Mouse (Mus musculus) hindbrain, embryonic 14.5 days (tissue): ENCODE data around the gene Cntn3. TPM values are rescaled to one million over a fixed set of nuclear protein-coding genes. Genes with fewer than 3 reads are reported as not detected.

ENCODE experiments used
- ATAC-seq: fragments of 200-750 bp; cut with Nextera tagmentation; 2 replicates; pipeline ENCODE4 v1.8.0; 2017; ENCODE audit warnings: moderate number of reproducible peaks, mild to moderate bottlenecking, moderate TSS enrichment, moderate library complexity; ENCODE audit not compliant: low FRiP score
- DNase-seq: peaks from one replicate; pipeline ENCODE4 v3.0.0-alpha.2; 2015; ENCODE audit warnings: low spot score
- H3K27ac ChIP-seq: fragments of 300-500 bp; sonication (generic); 2 replicates; pipeline ENCODE4 v1.5.1; 2014; ENCODE audit warnings: mild to moderate bottlenecking, moderate library complexity
- H3K27me3 ChIP-seq: fragments of 300-500 bp; sonication (generic); 2 replicates; pipeline ENCODE4 v1.6.1; 2014; ENCODE audit warnings: mild to moderate bottlenecking, low read length, mixed read lengths; ENCODE audit not compliant: control insufficient read depth, insufficient read depth
- H3K36me3 ChIP-seq: fragments of 300-500 bp; sonication (generic); replicated peaks from 2 replicates; pipeline ENCODE4 v1.6.1; 2014; ENCODE audit not compliant: control insufficient read depth, insufficient read depth
- H3K4me1 ChIP-seq: fragments of 300-500 bp; sonication (generic); replicated peaks from 2 replicates; pipeline ENCODE4 v1.6.1; 2014; ENCODE audit warnings: antibody characterized with exemption, low read length, mixed read lengths; ENCODE audit not compliant: control insufficient read depth, insufficient read depth
- H3K4me2 ChIP-seq: fragments of 300-500 bp; sonication (generic); replicated peaks from 2 replicates; pipeline ENCODE4 v1.6.1; 2014; ENCODE audit warnings: mild to moderate bottlenecking, moderate library complexity
- H3K4me3 ChIP-seq: fragments of 300-500 bp; sonication (generic); replicated peaks from 2 replicates; pipeline ENCODE4 v1.5.1; 2014; ENCODE audit warnings: mild to moderate bottlenecking, low read length
- H3K9ac ChIP-seq: fragments of 300-500 bp; sonication (generic); 2 replicates; pipeline ENCODE4 v1.6.1; 2014
- H3K9me3 ChIP-seq: fragments of 300-500 bp; sonication (generic); 2 replicates; pipeline ENCODE4 v1.6.1; 2016; ENCODE audit warnings: low read length; ENCODE audit not compliant: control insufficient read depth
- WGBS: fragments of 180-500 bp; shearing (Covaris S2); extraction: QIAGEN DNeasy Blood & Tissue Kit; methylation state at CpG from one replicate; pipeline ENCODE4 v1.1.7; 2014; 5-methylcytosine and 5-hydroxymethylcytosine counted together
- polyA plus RNA-seq: library from polyadenylated mRNA; unstranded; fragments of >200 nt; fragmentation: Nextera tagmentation; extraction: Ambion mirVana; gene quantifications from 2 replicates; pipeline ENCODE4 v1.2.1, GENCODE M21; 2014

Gene Cntn3
- polyA plus RNA-seq, 1 experiment from 2014 or later = 5.2 TPM

DNA sequence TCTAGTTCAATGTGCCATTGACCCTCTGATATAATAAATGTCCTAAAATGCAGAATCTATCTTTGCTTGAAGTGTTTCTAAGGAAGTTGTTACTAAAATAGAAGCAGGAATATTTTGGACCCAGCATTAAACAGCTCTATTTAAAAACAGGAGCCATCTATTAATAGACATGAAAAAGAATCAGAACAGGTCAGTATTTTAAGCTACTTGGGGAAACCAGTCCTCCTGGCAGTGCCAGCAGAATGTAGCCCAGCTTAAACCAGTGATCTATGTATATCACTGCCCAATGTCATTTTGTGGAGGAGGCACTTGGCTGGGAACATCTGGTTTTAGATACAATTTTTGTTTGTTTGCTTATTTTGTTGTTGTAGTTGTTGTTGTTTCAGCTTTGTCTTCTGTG, 209.0 kb downstream of the Cntn3 start:
- H3K4me2 ChIP-seq = no peak overlapping the region
- no peak overlapping the region for H3K9ac ChIP-seq
- no peak overlapping the region for H3K4me3 ChIP-seq
- no peaks in the 10 kb centered on the region for H3K9me3 ChIP-seq
- H3K27ac ChIP-seq = no peak overlapping the region
- DNase-seq = no peak
- H3K4me1 ChIP-seq = no peaks in the 10 kb centered on the region
- no peak for ATAC-seq
- no peaks in the 10 kb centered on the region for H3K27me3 ChIP-seq
- no peaks in the 10 kb centered on the region for H3K36me3 ChIP-seq

GRCm38 (mm10) chr6:102363291-102363832, 209.5 kb downstream of the Cntn3 start:
- H3K4me1 ChIP-seq = no peaks in the 10 kb centered on the region
- H3K9ac ChIP-seq = no peak overlapping the region
- no peaks in the 10 kb centered on the region for H3K9me3 ChIP-seq
- H3K36me3 ChIP-seq = no peaks in the 10 kb centered on the region
- no peak for ATAC-seq
- 85% methylated on average over 3 of the region's 3 CpGs for WGBS
- no peaks in the 10 kb centered on the region for H3K27me3 ChIP-seq
- H3K27ac ChIP-seq = no peak overlapping the region
- DNase-seq = no peak
- H3K4me2 ChIP-seq = no peak overlapping the region
- no peak overlapping the region for H3K4me3 ChIP-seq

DNA sequence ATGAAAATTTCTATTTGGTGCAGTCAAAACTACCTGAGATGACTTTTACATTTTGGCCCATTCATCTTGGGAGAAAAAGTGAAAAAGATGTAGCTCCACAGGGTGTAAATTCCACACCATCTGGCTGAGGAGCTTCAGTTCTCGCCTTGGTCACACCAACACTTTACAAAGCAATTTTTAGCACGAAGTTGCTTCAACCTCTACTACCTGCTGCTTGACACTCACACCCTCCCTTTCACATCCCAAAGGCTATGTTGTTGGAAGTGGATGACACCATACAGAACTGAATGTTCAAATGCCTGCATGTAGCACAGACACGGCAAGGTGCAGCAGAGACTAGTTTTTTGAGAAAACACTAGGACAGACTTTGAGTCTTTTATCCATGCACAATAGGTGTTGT, 240.8 kb downstream of the Cntn3 start:
- 75% methylated on average over 3 of the region's 3 CpGs for WGBS

DNA sequence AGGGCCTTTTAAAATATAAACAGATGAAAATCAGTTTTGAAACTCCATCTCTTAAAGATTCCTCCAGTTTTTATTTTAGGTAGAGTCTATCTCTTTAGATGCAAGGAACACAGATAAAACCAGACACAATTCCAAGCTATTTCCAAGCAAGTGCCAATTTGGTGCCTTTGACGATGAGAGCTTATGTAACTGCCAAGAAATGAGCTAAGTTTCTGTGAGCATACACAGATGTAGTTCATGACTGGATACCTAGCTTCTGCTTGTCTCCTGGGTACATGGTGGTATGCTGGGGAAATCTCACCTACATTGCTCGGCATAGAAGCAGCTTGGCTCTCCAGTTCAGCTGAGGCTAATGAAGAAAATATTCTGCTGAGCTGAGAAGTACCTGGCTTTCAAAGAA, 246.2 kb downstream of the Cntn3 start:
- H3K9me3 ChIP-seq = no peaks in the 10 kb centered on the region
- no peak overlapping the region for H3K4me2 ChIP-seq
- no peaks in the 10 kb centered on the region for H3K36me3 ChIP-seq
- H3K9ac ChIP-seq = no peak overlapping the region
- ATAC-seq (no peak), DNase-seq (no peak)
- no peak overlapping the region for H3K4me3 ChIP-seq
- no peaks in the 10 kb centered on the region for H3K4me1 ChIP-seq
- H3K27ac ChIP-seq = no peak overlapping the region
- H3K27me3 ChIP-seq = no peaks in the 10 kb centered on the region
- WGBS = 89% methylated on average over 2 of the region's 2 CpGs

More for the DNA sequence above, 240.8 kb downstream of the Cntn3 start:
- H3K27ac ChIP-seq = no peak overlapping the region
- H3K27me3 ChIP-seq = no peaks in the 10 kb centered on the region
- ATAC-seq (no peak), DNase-seq (no peak)
- H3K4me3 ChIP-seq = no peak overlapping the region
- no peak overlapping the region for H3K9ac ChIP-seq
- H3K4me2 ChIP-seq = no peak overlapping the region
- no peaks in the 10 kb centered on the region for H3K9me3 ChIP-seq
- H3K36me3 ChIP-seq = no peaks in the 10 kb centered on the region
- no peaks in the 10 kb centered on the region for H3K4me1 ChIP-seq

GRCm38 (mm10) chr6:102322614-102323284, 250.2 kb downstream of the Cntn3 start:
- Histone ChIP-seq H3K4me1 (no peaks in the 10 kb centered on the region), H3K27ac (no peak overlapping the region), H3K36me3 (no peaks in the 10 kb centered on the region), H3K4me3 (no peak overlapping the region), H3K4me2 (no peak overlapping the region), H3K9ac (no peak overlapping the region), H3K27me3 (no peaks in the 10 kb centered on the region), H3K9me3 (no peaks in the 10 kb centered on the region)
- DNase-seq (no peak), ATAC-seq (no peak)
- WGBS = 75% methylated on average over 4 of the region's 4 CpGs

- ATAC-seq = no peak
- Histone ChIP-seq H3K36me3 (no peaks in the 10 kb centered on the region), H3K4me3 (no peak overlapping the region), H3K27ac (no peak overlapping the region), H3K4me2 (no peak overlapping the region), H3K27me3 (no peaks in the 10 kb centered on the region), H3K9me3 (no peaks in the 10 kb centered on the region), H3K4me1 (no peaks in the 10 kb centered on the region), H3K9ac (no peak overlapping the region)
- 68% methylated on average over 3 of the region's 3 CpGs for WGBS
- DNase-seq = no peak
Measured at GRCm38 (mm10) chr6:102319755-102320154, 253.1 kb downstream of the Cntn3 start.

GRCm38 (mm10) chr6:102282889-102283288, 290.0 kb downstream of the Cntn3 start:
- Histone ChIP-seq H3K4me1 (no peaks in the 10 kb centered on the region), H3K4me3 (no peak overlapping the region), H3K9me3 (no peaks in the 10 kb centered on the region), H3K27ac (no peak overlapping the region), H3K4me2 (no peak overlapping the region), H3K36me3 (no peaks in the 10 kb centered on the region), H3K9ac (no peak overlapping the region), H3K27me3 (no peaks in the 10 kb centered on the region)
- 66% methylated on average over 2 of the region's 2 CpGs for WGBS
- ATAC-seq (no peak), DNase-seq (no peak)

GRCm38 (mm10) chr6:102231015-102231414, 341.9 kb downstream of the Cntn3 start:
- Histone ChIP-seq H3K27ac (no peak overlapping the region), H3K4me1 (no peaks in the 10 kb centered on the region), H3K4me3 (no peak overlapping the region), H3K36me3 (no peaks in the 10 kb centered on the region), H3K9me3 (no peaks in the 10 kb centered on the region), H3K4me2 (no peak overlapping the region), H3K27me3 (no peaks in the 10 kb centered on the region), H3K9ac (no peak overlapping the region)
- 86% methylated on average over 1 of the region's 1 CpGs for WGBS
- no peak for DNase-seq
- no peak for ATAC-seq

DNA sequence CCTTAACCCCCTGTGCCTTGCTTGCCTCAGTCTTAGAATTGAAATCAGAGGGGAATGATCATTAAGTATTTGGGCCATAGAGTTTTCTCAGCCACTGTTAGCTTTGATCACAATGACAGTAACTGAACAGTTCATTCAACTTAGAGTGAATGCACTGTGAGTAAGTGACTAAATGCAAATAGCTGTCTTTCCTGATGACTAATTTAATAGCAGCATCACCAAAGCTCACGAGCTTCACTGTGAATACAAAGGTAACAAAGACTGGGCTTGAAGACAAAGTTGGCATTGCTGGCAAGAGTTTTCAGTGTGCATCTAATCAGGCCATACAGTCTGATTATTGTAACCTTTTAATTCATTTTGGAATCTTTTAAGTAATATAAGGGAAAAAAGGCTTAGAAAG, 386.6 kb downstream of the Cntn3 start:
- ATAC-seq = no peak
- WGBS = 19% methylated on average over 1 of the region's 1 CpGs
- Histone ChIP-seq H3K36me3 (no peaks in the 10 kb centered on the region), H3K4me3 (no peak overlapping the region), H3K4me2 (no peak overlapping the region), H3K9me3 (no peaks in the 10 kb centered on the region), H3K9ac (no peak overlapping the region), H3K27me3 (no peaks in the 10 kb centered on the region), H3K27ac (no peak overlapping the region), H3K4me1 (no peaks in the 10 kb centered on the region)
- no peak for DNase-seq

GRCm38 (mm10) chr6:102170913-102171312, 402.0 kb downstream of the Cntn3 start:
- H3K9ac ChIP-seq = no peak overlapping the region
- H3K9me3 ChIP-seq = 0 out of 2 replicates have a peak, but pooled peaks cover 7% of the 10 kb centered on the region
- DNase-seq (peak; percentile 53), ATAC-seq (no peak)
- no peaks in the 10 kb centered on the region for H3K4me1 ChIP-seq
- H3K4me3 ChIP-seq = no peak overlapping the region
- WGBS = 37% methylated on average over 6 of the region's 6 CpGs
- H3K4me2 ChIP-seq = no peak overlapping the region
- H3K27me3 ChIP-seq = no peaks in the 10 kb centered on the region
- H3K27ac ChIP-seq = no peak overlapping the region
- H3K36me3 ChIP-seq = no peaks in the 10 kb centered on the region
